Mouse (Mus musculus) urinary bladder, adult 18-20 months (tissue): ENCODE measurements around the gene Ccdc125.

Experiments
- DNase-seq, 2 experiments: peaks; one replicate each; pipeline ENCODE4 v3.0.0; 2022; ENCODE audit warnings: low spot score in 2 of 2, mixed read lengths in 2 of 2

The Ccdc125 gene

GRCm38 (mm10) chr13:100669291-100670022, at the start of gene Ccdc125:
Gene Ccdc125, plus strand, starts transcription at chr13:100669717.
- peak; percentile 15 to 49 for DNase-seq

GRCm38 (mm10) chr13:100622241-100622640, 47.3 kb upstream of the Ccdc125 start:
- DNase-seq, result no peak

GRCm38 (mm10) chr13:100634106-100634691, 35.3 kb upstream of the Ccdc125 start:
- DNase-seq, result no peak

- no peak for DNase-seq
Observed at GRCm38 (mm10) chr13:100642471-100643209, 26.9 kb upstream of the Ccdc125 start.

GRCm38 (mm10) chr13:100648223-100648622, 21.3 kb upstream of the Ccdc125 start:
- no peak for DNase-seq

- DNase-seq, result peak; percentile 89 to 98
Observed at GRCm38 (mm10) chr13:100650550-100651438, 18.7 kb upstream of the Ccdc125 start, which contains the start of the genes Ak6 and Rad17. Gene Ak6, plus strand, starts transcription at chr13:100650979. Gene Rad17, minus strand, starts transcription at chr13:100651051.

- DNase-seq, result no peak
Observed at GRCm38 (mm10) chr13:100651439-100652186, 17.9 kb upstream of the Ccdc125 start, which contains the start of gene Taf9. Gene Taf9, plus strand, starts transcription at chr13:100651579.

GRCm38 (mm10) chr13:100658091-100658490, 11.4 kb upstream of the Ccdc125 start:
- DNase-seq, result no peak

GRCm38 (mm10) chr13:100659864-100660456, 9.6 kb upstream of the Ccdc125 start:
- peak in 1 of 2 experiments; percentile 9 for DNase-seq

GRCm38 (mm10) chr13:100670181-100670741, 744 bp downstream of the Ccdc125 start:
- no peak for DNase-seq

- DNase-seq, result no peak
Observed at GRCm38 (mm10) chr13:100675936-100676635, 6.6 kb downstream of the Ccdc125 start.

GRCm38 (mm10) chr13:100681615-100682014, 12.1 kb downstream of the Ccdc125 start:
- DNase-seq, result no peak

- no peak for DNase-seq
Observed at GRCm38 (mm10) chr13:100682837-100683236, 13.3 kb downstream of the Ccdc125 start.

- DNase-seq, result no peak
Observed at GRCm38 (mm10) chr13:100684355-100684754, 14.8 kb downstream of the Ccdc125 start.

- DNase-seq, result no peak
Observed at GRCm38 (mm10) chr13:100687513-100687912, 18.0 kb downstream of the Ccdc125 start.

GRCm38 (mm10) chr13:100697541-100697940, 28.0 kb downstream of the Ccdc125 start:
- no peak for DNase-seq

GRCm38 (mm10) chr13:100698866-100699265, 29.3 kb downstream of the Ccdc125 start:
- no peak for DNase-seq

- DNase-seq, result no peak
Observed at GRCm38 (mm10) chr13:100703468-100703867, 34.0 kb downstream of the Ccdc125 start.

- DNase-seq, result no peak
Observed at GRCm38 (mm10) chr13:100706206-100706605, 36.7 kb downstream of the Ccdc125 start.
